Mouse (Mus musculus) hindbrain, embryonic 16.5 days (tissue): ENCODE data around the gene Ackr3. TPM values are rescaled to one million over a fixed set of nuclear protein-coding genes. Genes with fewer than 3 reads are reported as not detected.

Experiments used
- ATAC-seq: fragments of 200-750 bp; cut with Nextera tagmentation; 2 replicates; pipeline ENCODE4 v1.8.0; 2017; ENCODE audit warnings: moderate TSS enrichment, moderate library complexity
- H3K27ac ChIP-seq: fragments of 300-500 bp; sonication (generic); 2 replicates; pipeline ENCODE4 v1.5.1; 2014; ENCODE audit warnings: low read depth, mild to moderate bottlenecking, control low read depth, low read length, moderate library complexity
- H3K27me3 ChIP-seq: fragments of 300-500 bp; sonication (generic); replicated peaks from 2 replicates; pipeline ENCODE4 v1.6.1; 2014; ENCODE audit warnings: low read length; ENCODE audit not compliant: control insufficient read depth, insufficient read depth
- H3K36me3 ChIP-seq: fragments of 300-500 bp; sonication (generic); 2 replicates; pipeline ENCODE4 v1.6.1; 2014; ENCODE audit warnings: mild to moderate bottlenecking, low read length, moderate library complexity, mixed read lengths; ENCODE audit not compliant: control insufficient read depth, insufficient read depth
- H3K4me1 ChIP-seq: fragments of 300-500 bp; sonication (generic); 2 replicates; pipeline ENCODE4 v1.6.1; 2014; ENCODE audit warnings: low read depth, low read length; ENCODE audit not compliant: control insufficient read depth, insufficient read depth
- H3K4me2 ChIP-seq: fragments of 300-500 bp; sonication (generic); 2 replicates; pipeline ENCODE4 v1.6.1; 2014; ENCODE audit warnings: mild to moderate bottlenecking, low read length, control low read depth, moderate library complexity
- H3K4me3 ChIP-seq: fragments of 300-500 bp; sonication (generic); 2 replicates; pipeline ENCODE4 v1.5.1; 2014; ENCODE audit warnings: mild to moderate bottlenecking, low read length, control low read depth, moderate library complexity
- H3K9ac ChIP-seq: fragments of 300-500 bp; sonication (generic); 2 replicates; pipeline ENCODE4 v1.6.1; 2014; ENCODE audit warnings: low read depth, mild to moderate bottlenecking, control low read depth, low read length, moderate library complexity
- H3K9me3 ChIP-seq: fragments of 300-500 bp; sonication (generic); 2 replicates; pipeline ENCODE4 v1.6.1; 2014; ENCODE audit warnings: mild to moderate bottlenecking, low read length, moderate library complexity; ENCODE audit not compliant: control insufficient read depth
- WGBS: fragments of 180-500 bp; shearing (Covaris S2); extraction: QIAGEN DNeasy Blood & Tissue Kit; methylation state at CpG from one replicate; pipeline ENCODE4 v1.1.7; 2014; 5-methylcytosine and 5-hydroxymethylcytosine counted together
- polyA plus RNA-seq: library from polyadenylated mRNA; unstranded; fragments of >200 nt; fragmentation: Nextera tagmentation; extraction: Ambion mirVana; gene quantifications from 2 replicates; pipeline ENCODE4 v1.2.1, GENCODE M21; 2015

The Ackr3 gene
- polyA plus RNA-seq, result 10.8 and 11.5 TPM in 2 replicates

GRCm38 (mm10) chr1:90203783-90204690, at the start of gene Ackr3:
Ackr3 (plus strand) TSS chr1:90203980.
- H3K36me3 ChIP-seq, result no peaks in the 10 kb centered on the region
- no peaks in the 10 kb centered on the region for H3K9me3 ChIP-seq
- H3K27me3 ChIP-seq, result peaks cover 3% of the 10 kb centered on the region
- peak within 1 kb of the TSS; percentile 62; the same call in 1 of the 2 replicates for H3K27ac ChIP-seq
- WGBS, result 1% methylated on average over 19 of the region's 19 CpGs
- H3K4me3 ChIP-seq, result peak within 1 kb of the TSS; percentile 52
- H3K4me1 ChIP-seq, result peaks cover 44% of the 10 kb centered on the region
- H3K4me2 ChIP-seq, result peak within 1 kb of the TSS; percentile 70
- peak within 1 kb of the TSS; percentile 70 for H3K9ac ChIP-seq
- ATAC-seq, result peak; percentile 85

GRCm38 (mm10) chr1:90156589-90156988, 47.2 kb upstream of the Ackr3 start:
- no peaks in the 10 kb centered on the region for H3K9me3 ChIP-seq
- WGBS, result 68% methylated on average over 7 of the region's 7 CpGs
- H3K36me3 ChIP-seq, result no peaks in the 10 kb centered on the region
- peaks cover 14% of the 10 kb centered on the region for H3K4me1 ChIP-seq
- no peak overlapping the region for H3K4me2 ChIP-seq
- no peak for ATAC-seq
- no peak overlapping the region for H3K4me3 ChIP-seq
- no peak overlapping the region for H3K27ac ChIP-seq
- H3K27me3 ChIP-seq, result no peaks in the 10 kb centered on the region
- H3K9ac ChIP-seq, result no peak overlapping the region

- H3K9me3 ChIP-seq, result no peaks in the 10 kb centered on the region
- no peak for ATAC-seq
- WGBS, result 41% methylated on average over 13 of the region's 13 CpGs
Observed at GRCm38 (mm10) chr1:90159927-90160326, 43.9 kb upstream of the Ackr3 start.

GRCm38 (mm10) chr1:90161623-90162022, 42.2 kb upstream of the Ackr3 start:
- 70% methylated on average over 6 of the region's 6 CpGs for WGBS
- Histone ChIP-seq H3K9me3 (no peaks in the 10 kb centered on the region), H3K4me2 (no peak overlapping the region), H3K9ac (no peak overlapping the region), H3K36me3 (no peaks in the 10 kb centered on the region), H3K4me1 (no peaks in the 10 kb centered on the region; the same call in none of the 2 replicates), H3K27ac (no peak overlapping the region), H3K27me3 (no peaks in the 10 kb centered on the region), H3K4me3 (no peak overlapping the region)
- no peak for ATAC-seq

More at GRCm38 (mm10) chr1:90159927-90160326, 43.9 kb upstream of the Ackr3 start:
- Histone ChIP-seq H3K4me2 (no peak overlapping the region), H3K36me3 (no peaks in the 10 kb centered on the region), H3K27ac (no peak overlapping the region), H3K27me3 (no peaks in the 10 kb centered on the region), H3K9ac (no peak overlapping the region), H3K4me1 (no peaks in the 10 kb centered on the region; the same call in none of the 2 replicates), H3K4me3 (no peak overlapping the region)

- Histone ChIP-seq H3K27me3 (no peaks in the 10 kb centered on the region), H3K4me1 (no peaks in the 10 kb centered on the region; the same call in none of the 2 replicates), H3K4me3 (no peak overlapping the region), H3K9me3 (no peaks in the 10 kb centered on the region), H3K9ac (no peak overlapping the region), H3K27ac (no peak overlapping the region), H3K4me2 (no peak overlapping the region), H3K36me3 (no peaks in the 10 kb centered on the region)
- ATAC-seq, result no peak
- 35% methylated on average over 13 of the region's 13 CpGs for WGBS
Observed at GRCm38 (mm10) chr1:90162379-90162857, 41.4 kb upstream of the Ackr3 start.

- 73% methylated on average over 7 of the region's 7 CpGs for WGBS
- no peak for ATAC-seq
- Histone ChIP-seq H3K9me3 (no peaks in the 10 kb centered on the region), H3K4me3 (no peak overlapping the region), H3K4me1 (no peaks in the 10 kb centered on the region; the same call in none of the 2 replicates), H3K36me3 (no peaks in the 10 kb centered on the region), H3K9ac (no peak overlapping the region), H3K27me3 (no peaks in the 10 kb centered on the region), H3K27ac (no peak overlapping the region), H3K4me2 (no peak overlapping the region)
Observed at GRCm38 (mm10) chr1:90163161-90163560, 40.6 kb upstream of the Ackr3 start.

GRCm38 (mm10) chr1:90164319-90164718, 39.5 kb upstream of the Ackr3 start:
- Histone ChIP-seq H3K36me3 (no peaks in the 10 kb centered on the region), H3K4me2 (no peak overlapping the region), H3K27ac (no peak overlapping the region), H3K27me3 (no peaks in the 10 kb centered on the region), H3K9ac (no peak overlapping the region), H3K9me3 (no peaks in the 10 kb centered on the region), H3K4me3 (no peak overlapping the region), H3K4me1 (no peaks in the 10 kb centered on the region; the same call in none of the 2 replicates)
- whole genome bisulfite sequencing, result 21% methylated on average over 3 of the region's 3 CpGs
- 0 out of 2 replicates have a peak, but pooled peaks have one; percentile 24 for ATAC-seq

- no peaks in the 10 kb centered on the region for H3K9me3 ChIP-seq
- ATAC-seq, result no peak
- no peak overlapping the region for H3K4me3 ChIP-seq
- H3K9ac ChIP-seq, result no peak overlapping the region
- H3K4me2 ChIP-seq, result no peak overlapping the region
- H3K4me1 ChIP-seq, result peaks cover 6% of the 10 kb centered on the region; the same call in 1 of the 2 replicates
- H3K27ac ChIP-seq, result no peak overlapping the region
- no peaks in the 10 kb centered on the region for H3K27me3 ChIP-seq
- no peaks in the 10 kb centered on the region for H3K36me3 ChIP-seq
- WGBS, result 29% methylated on average over 8 of the region's 8 CpGs
Observed at GRCm38 (mm10) chr1:90174338-90174737, 29.4 kb upstream of the Ackr3 start.

- ATAC-seq, result no peak
- no peaks in the 10 kb centered on the region for H3K36me3 ChIP-seq
- H3K27me3 ChIP-seq, result no peaks in the 10 kb centered on the region
- H3K9ac ChIP-seq, result no peak overlapping the region
- no peak overlapping the region for H3K27ac ChIP-seq
- no peaks in the 10 kb centered on the region for H3K9me3 ChIP-seq
- WGBS, result 55% methylated on average over 7 of the region's 7 CpGs
- H3K4me3 ChIP-seq, result no peak overlapping the region
- H3K4me2 ChIP-seq, result no peak overlapping the region
- peaks cover 6% of the 10 kb centered on the region; the same call in 1 of the 2 replicates for H3K4me1 ChIP-seq
Observed at GRCm38 (mm10) chr1:90176223-90176622, 27.6 kb upstream of the Ackr3 start.
